Mouse (Mus musculus): Measurements from ENCODE around the gene Tst.

- no peak for TF ChIP-seq CTCF (IDR thresholded peaks at IDR 0.05; ENCODE audit: insufficient read depth, low read depth, low read length)
- no peak for TF ChIP-seq POLR2A (IDR thresholded peaks at IDR 0.05; ENCODE audit: insufficient read depth, low read depth, low read length)
Observed at GRCm38 (mm10) chr15:78443857-78444256, 38.1 kb upstream of the Tst start.
